Mouse (Mus musculus) liver, embryonic 14.5 days (tissue): ENCODE results near the gene Cd47. TPM values are rescaled to one million over a fixed set of nuclear protein-coding genes. Genes with fewer than 3 reads are reported as not detected.

Source experiments
- ATAC-seq: fragments of 200-750 bp; cut with Nextera tagmentation; 2 replicates; pipeline ENCODE4 v1.8.0; 2017; ENCODE audit warnings: moderate number of reproducible peaks, mild to moderate bottlenecking, moderate library complexity; ENCODE audit not compliant: insufficient read depth
- DNase-seq, 3 experiments: peaks; one replicate each; pipeline ENCODE4 v3.0.0-alpha.2; 2012 to 2013; ENCODE audit warnings: low read depth in 3 of 3, low spot score in 3 of 3
- H3K27ac ChIP-seq: fragments of 300-500 bp; sonication (generic); 2 replicates; pipeline ENCODE4 v1.5.1; 2014; ENCODE audit warnings: moderate library complexity, mild to moderate bottlenecking, control low read depth, inconsistent platforms
- H3K27me3 ChIP-seq: fragments of 300-500 bp; sonication (generic); 2 replicates; pipeline ENCODE4 v1.6.1; 2014; ENCODE audit warnings: mild to moderate bottlenecking, low read length, moderate library complexity; ENCODE audit not compliant: control insufficient read depth, insufficient read depth
- H3K36me3 ChIP-seq: fragments of 300-500 bp; sonication (generic); replicated peaks from 2 replicates; pipeline ENCODE4 v1.6.1; 2014; ENCODE audit warnings: low read depth; ENCODE audit not compliant: control insufficient read depth, insufficient read depth
- H3K4me1 ChIP-seq, 2 experiments: fragments of 200-500 bp in 1 of 2; fragments of 300-500 bp in 1 of 2; sonication (generic) in 1 of 2; replicated peaks; 2 replicates each; pipeline ENCODE4 v1.6.1; 2012 to 2014; ENCODE audit warnings: antibody characterized with exemption in 1 of 2, inconsistent platforms in 1 of 2, low read length in 1 of 2; ENCODE audit not compliant: control insufficient read depth in 2 of 2, insufficient read depth in 2 of 2
- H3K4me2 ChIP-seq: fragments of 300-500 bp; sonication (generic); 2 replicates; pipeline ENCODE4 v1.6.1; 2014; ENCODE audit warnings: low read depth, mild to moderate bottlenecking, control low read depth, moderate library complexity
- H3K4me3 ChIP-seq, 2 experiments: fragments of 200-500 bp in 1 of 2; fragments of 300-500 bp in 1 of 2; sonication (generic) in 1 of 2; 2 replicates each; pipeline ENCODE4 v1.5.1; 2012 to 2014; ENCODE audit warnings: low read depth in 2 of 2, low read length in 2 of 2, mild to moderate bottlenecking in 2 of 2, control low read depth in 1 of 2, inconsistent platforms in 1 of 2, moderate library complexity in 1 of 2; ENCODE audit not compliant: insufficient read depth in 1 of 2
- H3K9ac ChIP-seq: fragments of 300-500 bp; sonication (generic); replicated peaks from 2 replicates; pipeline ENCODE4 v1.6.1; 2014; ENCODE audit warnings: mild to moderate bottlenecking, control low read depth, moderate library complexity
- H3K9me3 ChIP-seq: fragments of 300-500 bp; sonication (generic); 2 replicates; pipeline ENCODE4 v1.6.1; 2016; ENCODE audit warnings: low read length, mixed read lengths; ENCODE audit not compliant: control insufficient read depth
- CTCF ChIP-seq: IDR thresholded peaks from 2 replicates; pipeline ENCODE4 v1.5.1; 2016; ENCODE audit warnings: antibody characterized with exemption, low read depth, control low read depth
- EP300 ChIP-seq: IDR thresholded peaks from 2 replicates; pipeline ENCODE4 v1.6.1; 2016; ENCODE audit warnings: antibody characterized with exemption, low read depth
- WGBS: fragments of 180-500 bp; shearing (Covaris S2); extraction: QIAGEN DNeasy Blood & Tissue Kit; methylation state at CpG from one replicate; pipeline ENCODE4 v1.1.7; 2014; ENCODE audit not compliant: insufficient replicate concordance; 5-methylcytosine and 5-hydroxymethylcytosine counted together
- polyA plus RNA-seq, 2 experiments: library from polyadenylated mRNA; depleted of rRNA in 1 of 2; stranded (reverse) in 1 of 2; unstranded in 1 of 2; fragments of >200 nt; fragmentation: Nextera tagmentation in 1 of 2; extraction: Ambion mirVana in 1 of 2; gene quantifications; 2 replicates each; pipeline versions ENCODE4 v1.2.1 to v1.2.3; 2012 to 2014

Cd47 gene
- polyA plus RNA-seq, 2 experiments, result 82.5 to 331 TPM

GRCm38 (mm10) chr16:49812821-49813616, 12.7 kb downstream of the Cd47 start:
- Histone ChIP-seq H3K4me3 (no peak overlapping the region), H3K4me1 (peaks cover 9 to 13% of the 10 kb centered on the region in 2 experiments), H3K36me3 (no peaks in the 10 kb centered on the region), H3K9ac (no peak overlapping the region), H3K27me3 (no peaks in the 10 kb centered on the region), H3K4me2 (no peak overlapping the region), H3K27ac (no peak overlapping the region), H3K9me3 (no peaks in the 10 kb centered on the region)
- ATAC-seq, result no peak
- 82% methylated on average over 10 of the region's 10 CpGs for WGBS
- DNase-seq, result no peak
- no peak for TF ChIP-seq CTCF
- no peak for TF ChIP-seq EP300

DNA sequence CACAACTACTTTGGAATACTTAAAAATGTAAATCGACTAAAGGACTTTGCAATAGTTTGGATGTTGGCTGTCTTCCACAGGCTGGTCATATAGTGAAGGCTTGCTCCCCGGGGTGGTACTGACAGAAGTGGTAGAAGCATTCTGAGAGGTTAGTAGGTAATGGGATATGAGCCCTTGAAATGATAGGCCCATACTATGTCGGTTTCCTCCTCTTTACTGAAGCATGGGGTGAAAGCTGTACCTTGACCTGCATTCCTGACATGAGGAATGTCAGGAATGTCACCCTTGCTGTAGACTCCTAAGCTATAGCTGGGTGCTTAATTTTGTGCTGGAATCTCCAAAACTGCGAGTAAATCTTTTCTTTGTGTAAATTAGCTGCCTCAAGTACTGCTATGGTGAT, 14.1 kb downstream of the Cd47 start:
- Histone ChIP-seq H3K4me3 (no peak overlapping the region), H3K36me3 (no peaks in the 10 kb centered on the region), H3K4me2 (no peak overlapping the region), H3K27me3 (no peaks in the 10 kb centered on the region), H3K9ac (no peak overlapping the region), H3K4me1 (peaks cover 19% of the 10 kb centered on the region in 2 experiments), H3K9me3 (no peaks in the 10 kb centered on the region), H3K27ac (no peak overlapping the region)
- ATAC-seq (no peak), DNase-seq (no peak)
- WGBS, result 66% methylated on average over 4 of the region's 4 CpGs
- TF ChIP-seq CTCF (no peak), EP300 (no peak)

GRCm38 (mm10) chr16:49816889-49817288, 16.6 kb downstream of the Cd47 start:
- ATAC-seq (no peak), DNase-seq (no peak)
- TF ChIP-seq CTCF (no peak), EP300 (no peak)
- Histone ChIP-seq H3K27me3 (no peaks in the 10 kb centered on the region), H3K4me1 (peaks cover 22 to 24% of the 10 kb centered on the region in 2 experiments), H3K9me3 (no peaks in the 10 kb centered on the region), H3K9ac (no peak overlapping the region), H3K4me2 (no peak overlapping the region), H3K4me3 (no peak overlapping the region), H3K27ac (no peak overlapping the region), H3K36me3 (no peaks in the 10 kb centered on the region)
- WGBS, result 67% methylated on average over 3 of the region's 3 CpGs

DNA sequence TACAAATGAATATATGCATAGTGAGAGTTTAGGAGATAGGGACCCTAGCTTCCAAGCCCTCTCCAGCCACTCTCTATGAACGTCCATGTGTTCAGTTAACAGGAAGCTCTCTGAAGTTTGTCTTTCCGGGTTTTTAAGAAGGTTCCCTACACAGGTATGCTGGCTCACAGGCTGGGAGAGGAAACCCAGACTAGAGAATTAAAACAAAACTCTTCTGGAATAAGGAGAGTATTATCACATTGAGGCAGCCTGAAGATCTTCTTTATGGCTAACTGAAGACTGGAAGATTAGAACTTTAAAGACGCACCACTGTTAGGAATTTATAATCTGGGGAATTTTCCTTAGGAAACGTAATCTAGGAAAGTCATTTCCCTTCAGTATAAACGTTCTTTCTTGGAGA, 17.8 kb downstream of the Cd47 start:
- H3K27ac ChIP-seq, result peak overlapping the region; percentile 70
- DNase-seq (no peak), ATAC-seq (peak; percentile 56; the same call in 1 of the 2 replicates)
- TF ChIP-seq CTCF (no peak), EP300 (peak; percentile 6; the same call in 1 of the 2 replicates)
- peak overlapping the region; percentile 66 for H3K4me2 ChIP-seq
- no peaks in the 10 kb centered on the region for H3K36me3 ChIP-seq
- H3K4me1 ChIP-seq, result peaks cover 25 to 26% of the 10 kb centered on the region in 2 experiments
- peak overlapping the region; percentile 15; the same call in 1 of the 2 replicates for H3K9ac ChIP-seq
- H3K4me3 ChIP-seq, result no peak overlapping the region; a peak in 1 of 4 replicates
- WGBS, result 24% methylated on average over 5 of the region's 5 CpGs
- H3K9me3 ChIP-seq, result no peaks in the 10 kb centered on the region
- no peaks in the 10 kb centered on the region for H3K27me3 ChIP-seq

DNA sequence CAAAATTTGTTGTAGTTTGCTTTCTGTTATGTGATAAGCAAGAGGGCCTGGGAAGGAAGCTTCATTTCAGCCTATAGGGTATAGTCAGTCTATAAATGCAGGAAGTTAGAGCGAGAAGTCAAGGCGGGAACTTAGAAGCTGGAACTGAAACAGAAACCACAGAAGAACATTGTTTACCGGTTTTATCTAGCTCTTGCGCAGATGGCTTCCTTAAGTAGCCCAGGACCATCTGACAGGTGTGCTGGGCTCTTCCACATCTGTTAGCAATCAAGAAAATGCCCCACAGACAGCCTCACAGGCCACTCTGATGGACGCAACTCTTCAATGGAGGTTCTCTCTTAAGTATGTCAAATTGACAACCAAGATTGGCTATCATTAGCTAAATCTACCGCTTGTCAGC, 18.3 kb downstream of the Cd47 start:
- Histone ChIP-seq H3K9ac (peak overlapping the region; percentile 55), H3K4me2 (peak overlapping the region; percentile 66), H3K4me3 (peak overlapping the region; percentile 10 to 19; a peak in 1 of 4 replicates), H3K4me1 (peaks cover 25 to 26% of the 10 kb centered on the region in 2 experiments), H3K27me3 (no peaks in the 10 kb centered on the region), H3K36me3 (no peaks in the 10 kb centered on the region), H3K27ac (peak overlapping the region; percentile 70), H3K9me3 (no peaks in the 10 kb centered on the region)
- TF ChIP-seq CTCF (no peak), EP300 (peak; percentile 6; the same call in 1 of the 2 replicates)
- peak; percentile 68; the same call in 1 of the 2 replicates for ATAC-seq
- no peak for DNase-seq
- WGBS, result 14% methylated on average over 6 of the region's 6 CpGs
